Mouse (Mus musculus) neural tube, embryonic 11.5 days (tissue): ENCODE measurements around the gene Chrm4. TPM values are rescaled to one million over a fixed set of nuclear protein-coding genes. Genes with fewer than 3 reads are reported as not detected.

ENCODE experiments used
- ATAC-seq: fragments of 200-750 bp; cut with Nextera tagmentation; 2 replicates; pipeline ENCODE4 v1.8.0; 2017; ENCODE audit warnings: moderate number of reproducible peaks, mild to moderate bottlenecking, moderate TSS enrichment, moderate library complexity; ENCODE audit not compliant: insufficient read depth, low FRiP score, low TSS enrichment
- DNase-seq: peaks from one replicate; pipeline ENCODE4 v3.0.0-alpha.2; 2015; ENCODE audit warnings: low spot score
- H3K27ac ChIP-seq: fragments of 300-500 bp; sonication (generic); 2 replicates; pipeline ENCODE4 v1.5.1; 2014; ENCODE audit warnings: low read depth, mild to moderate bottlenecking, low read length
- H3K27me3 ChIP-seq: fragments of 300-500 bp; sonication (generic); 2 replicates; pipeline ENCODE4 v1.6.1; 2014; ENCODE audit warnings: mild to moderate bottlenecking, low read length, mixed read lengths; ENCODE audit not compliant: control insufficient read depth, insufficient read depth
- H3K36me3 ChIP-seq: fragments of 300-500 bp; sonication (generic); 2 replicates; pipeline ENCODE4 v1.6.1; 2014; ENCODE audit warnings: mild to moderate bottlenecking, low read length, moderate library complexity, mixed read lengths; ENCODE audit not compliant: control insufficient read depth, insufficient read depth
- H3K4me1 ChIP-seq: fragments of 300-500 bp; sonication (generic); 2 replicates; pipeline ENCODE4 v1.6.1; 2014; ENCODE audit warnings: low read length, mixed read lengths; ENCODE audit not compliant: control insufficient read depth, insufficient read depth
- H3K4me2 ChIP-seq: fragments of 300-500 bp; sonication (generic); 2 replicates; pipeline ENCODE4 v1.6.1; 2014; ENCODE audit warnings: low read depth, mild to moderate bottlenecking, moderate library complexity
- H3K4me3 ChIP-seq: fragments of 300-500 bp; sonication (generic); 2 replicates; pipeline ENCODE4 v1.5.1; 2014; ENCODE audit warnings: low read depth, low read length
- H3K9ac ChIP-seq: fragments of 300-500 bp; sonication (generic); 2 replicates; pipeline ENCODE4 v1.6.1; 2014; ENCODE audit warnings: mild to moderate bottlenecking, low read length
- H3K9me3 ChIP-seq: fragments of 300-500 bp; sonication (generic); 2 replicates; pipeline ENCODE4 v1.6.1; 2016; ENCODE audit warnings: low read length; ENCODE audit not compliant: control insufficient read depth
- WGBS: fragments of 180-500 bp; shearing (Covaris S2); extraction: QIAGEN DNeasy Blood & Tissue Kit; methylation state at CpG from one replicate; pipeline ENCODE4 v1.1.7; 2014; 5-methylcytosine and 5-hydroxymethylcytosine counted together
- polyA plus RNA-seq: library from polyadenylated mRNA; unstranded; fragments of >200 nt; fragmentation: Nextera tagmentation; extraction: Ambion mirVana; gene quantifications from 2 replicates; pipeline ENCODE4 v1.2.1, GENCODE M21; 2014

The Chrm4 gene
- polyA plus RNA-seq, 1 experiment from 2014 or later, result 0.53 TPM

DNA sequence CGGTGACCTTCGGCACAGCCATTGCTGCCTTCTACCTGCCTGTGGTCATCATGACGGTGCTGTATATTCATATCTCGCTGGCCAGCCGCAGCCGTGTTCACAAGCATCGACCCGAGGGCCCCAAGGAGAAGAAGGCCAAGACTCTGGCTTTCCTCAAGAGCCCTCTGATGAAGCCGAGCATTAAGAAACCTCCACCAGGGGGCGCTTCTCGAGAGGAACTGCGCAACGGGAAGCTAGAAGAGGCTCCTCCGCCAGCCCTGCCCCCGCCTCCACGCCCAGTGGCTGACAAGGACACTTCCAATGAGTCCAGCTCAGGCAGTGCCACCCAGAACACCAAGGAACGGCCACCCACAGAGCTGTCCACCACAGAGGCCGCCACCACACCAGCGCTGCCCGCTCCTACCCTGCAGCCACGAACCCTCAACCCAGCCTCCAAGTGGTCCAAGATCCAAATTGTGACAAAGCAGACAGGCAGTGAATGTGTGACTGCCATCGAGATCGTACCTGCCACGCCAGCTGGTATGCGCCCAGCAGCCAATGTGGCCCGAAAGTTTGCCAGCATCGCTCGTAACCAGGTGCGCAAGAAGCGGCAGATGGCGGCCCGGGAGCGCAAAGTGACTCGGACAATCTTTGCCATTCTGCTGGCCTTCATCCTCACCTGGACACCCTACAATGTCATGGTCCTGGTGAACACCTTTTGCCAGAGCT, 931 bp downstream of the Chrm4 start:
- Histone ChIP-seq H3K9ac (no peak overlapping the region), H3K4me3 (no peak overlapping the region; the same call in 1 of the 2 replicates), H3K27me3 (peaks cover 12% of the 10 kb centered on the region), H3K36me3 (no peaks in the 10 kb centered on the region; the same call in 1 of the 2 replicates), H3K9me3 (no peaks in the 10 kb centered on the region), H3K27ac (no peak overlapping the region), H3K4me1 (peaks cover 23% of the 10 kb centered on the region), H3K4me2 (no peak overlapping the region; the same call in 1 of the 2 replicates)
- peak; percentile 86 for DNase-seq
- ATAC-seq, result no peak
- 39% methylated on average over 34 of the region's 34 CpGs for WGBS

DNA sequence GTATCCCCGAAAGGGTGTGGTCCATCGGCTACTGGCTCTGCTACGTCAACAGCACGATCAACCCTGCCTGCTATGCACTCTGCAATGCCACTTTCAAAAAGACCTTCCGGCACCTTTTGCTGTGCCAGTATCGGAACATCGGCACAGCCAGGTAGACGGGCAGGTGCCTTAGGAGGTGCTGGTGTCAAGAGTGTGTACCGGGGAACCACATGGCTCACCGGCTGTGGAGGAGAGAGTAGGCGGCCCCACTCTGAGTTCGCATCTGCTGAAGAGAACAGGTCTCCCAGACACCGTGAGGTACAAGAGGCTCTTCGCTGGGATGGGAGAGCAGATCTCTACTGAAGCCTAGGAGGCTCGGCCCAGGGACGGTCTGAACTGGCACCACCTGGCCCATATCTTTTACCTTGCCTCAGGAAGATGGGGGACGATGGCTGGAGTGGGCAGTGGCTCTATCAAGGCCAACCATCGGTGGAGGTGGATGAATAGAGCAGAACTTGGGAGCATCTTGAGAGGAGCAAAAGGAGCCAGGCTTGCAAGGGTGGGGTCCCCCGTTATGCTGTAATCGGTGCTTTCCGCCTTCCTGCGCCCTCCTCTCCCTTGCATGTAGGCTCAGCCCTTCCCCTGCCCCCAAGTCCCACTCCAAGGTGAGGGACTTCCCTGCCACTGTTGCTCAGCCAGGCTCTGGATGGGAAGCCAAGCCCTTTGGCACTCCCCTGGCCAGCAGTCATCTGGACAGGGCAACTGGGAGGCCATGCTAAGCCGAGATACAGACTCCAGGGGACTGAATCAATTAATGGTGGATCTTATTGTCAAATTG, 1.7 kb downstream of the Chrm4 start:
- WGBS, result 66% methylated on average over 23 of the region's 23 CpGs
- Histone ChIP-seq H3K27me3 (peaks cover 4% of the 10 kb centered on the region), H3K4me3 (no peak overlapping the region; the same call in 1 of the 2 replicates), H3K9ac (no peak overlapping the region; the same call in 1 of the 2 replicates), H3K4me1 (peaks cover 28% of the 10 kb centered on the region), H3K9me3 (no peaks in the 10 kb centered on the region), H3K4me2 (no peak overlapping the region; the same call in 1 of the 2 replicates), H3K27ac (no peak overlapping the region), H3K36me3 (no peaks in the 10 kb centered on the region; the same call in 1 of the 2 replicates)
- ATAC-seq (no peak), DNase-seq (no peak)

DNA sequence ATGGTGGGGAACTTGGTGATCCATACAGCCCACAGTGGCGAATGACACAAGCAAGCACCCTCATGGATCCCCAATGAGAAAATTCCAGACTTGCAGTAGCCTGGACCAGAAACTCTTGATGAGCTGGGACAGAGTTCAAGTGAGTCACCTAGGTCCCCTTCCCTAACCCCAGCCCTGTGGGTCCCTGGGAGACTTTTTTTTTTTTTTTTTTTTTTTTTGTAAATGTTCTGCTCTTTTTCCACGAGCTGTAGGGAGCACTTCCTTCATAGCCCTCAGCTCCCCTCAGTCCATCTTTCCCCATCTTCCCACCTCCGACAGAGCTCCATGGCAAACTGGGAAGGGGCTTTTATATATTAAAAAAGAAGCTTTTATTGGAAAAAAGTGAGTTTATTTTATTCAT, 2.4 kb downstream of the Chrm4 start:
- H3K4me1 ChIP-seq, result peaks cover 34% of the 10 kb centered on the region

DNA sequence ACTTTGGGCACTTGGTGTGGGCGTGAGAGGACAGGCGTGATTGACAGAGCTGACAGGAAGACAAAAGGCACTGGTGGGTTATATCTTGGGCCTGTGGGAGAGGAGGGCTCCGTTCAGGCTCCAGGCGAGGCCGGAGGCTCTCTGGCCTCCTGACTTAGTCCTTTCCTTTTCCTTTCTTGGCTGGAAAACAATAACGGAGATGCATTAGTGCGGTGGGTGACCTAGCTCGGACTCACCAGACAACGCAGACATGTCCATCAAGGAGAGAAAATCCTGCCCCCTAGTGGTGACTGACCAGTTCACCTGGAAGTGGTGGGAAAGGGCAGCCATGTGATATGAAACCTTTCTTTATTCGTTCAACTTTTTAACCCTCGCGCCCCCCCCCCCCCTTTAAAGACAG, 2.9 kb downstream of the Chrm4 start:
- 8% methylated on average over 12 of the region's 12 CpGs for WGBS
- peak overlapping the region; percentile 66 for H3K4me2 ChIP-seq
- H3K27me3 ChIP-seq, result 0 out of 2 replicates have a peak, but pooled peaks cover 3% of the 10 kb centered on the region
- peak; percentile 84 for DNase-seq
- H3K4me1 ChIP-seq, result peaks cover 37% of the 10 kb centered on the region
- H3K4me3 ChIP-seq, result peak overlapping the region; percentile 79
- ATAC-seq, result no peak
- peak overlapping the region; percentile 99 for H3K9ac ChIP-seq
- H3K9me3 ChIP-seq, result no peaks in the 10 kb centered on the region
- no peaks in the 10 kb centered on the region; the same call in 1 of the 2 replicates for H3K36me3 ChIP-seq
- H3K27ac ChIP-seq, result peak overlapping the region; percentile 31; the same call in 1 of the 2 replicates

More for the DNA sequence above, 2.4 kb downstream of the Chrm4 start:
- ATAC-seq, result no peak
- no peak for DNase-seq
- no peaks in the 10 kb centered on the region for H3K9me3 ChIP-seq
- peak overlapping the region; percentile 66 for H3K4me2 ChIP-seq
- H3K27me3 ChIP-seq, result 0 out of 2 replicates have a peak, but pooled peaks cover 3% of the 10 kb centered on the region
- peak overlapping the region; percentile 79 for H3K4me3 ChIP-seq
- no peak overlapping the region; the same call in 1 of the 2 replicates for H3K27ac ChIP-seq
- peak overlapping the region; percentile 51; the same call in 1 of the 2 replicates for H3K9ac ChIP-seq
- 54% methylated on average over 3 of the region's 3 CpGs for WGBS
- no peaks in the 10 kb centered on the region; the same call in 1 of the 2 replicates for H3K36me3 ChIP-seq

DNA sequence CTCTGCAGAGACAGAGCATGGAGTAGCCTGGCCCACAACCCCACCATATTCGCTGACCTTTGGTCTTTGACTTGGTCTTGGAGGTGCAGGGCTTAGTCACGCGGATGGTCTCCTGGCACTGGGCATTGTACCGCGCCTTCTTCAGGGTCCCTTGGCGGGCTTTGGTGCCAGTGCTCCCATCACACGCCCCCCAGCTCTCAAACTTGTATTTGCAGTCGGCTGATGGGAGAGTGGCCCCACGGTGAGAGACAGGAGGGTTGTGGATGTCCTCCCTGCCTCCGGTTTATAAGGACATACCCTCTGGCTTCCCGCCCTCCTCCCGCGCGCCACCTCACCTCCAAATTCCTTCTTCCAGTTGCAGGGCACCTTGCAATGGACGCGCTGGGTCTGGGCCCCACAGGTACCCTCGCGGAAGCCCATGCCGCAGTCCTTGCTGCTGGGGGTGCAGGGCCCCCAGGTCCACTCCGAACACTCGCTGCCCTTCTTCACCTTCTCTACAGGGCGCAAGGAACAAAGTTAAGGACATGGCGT, 3.8 kb downstream of the Chrm4 start:
- H3K36me3 ChIP-seq, result peaks cover 3% of the 10 kb centered on the region; the same call in 1 of the 2 replicates
- WGBS, result under 1% methylated on average over 23 of the region's 23 CpGs
- ATAC-seq (no peak), DNase-seq (peak; percentile 61)
- H3K4me3 ChIP-seq, result peak overlapping the region; percentile 79
- peak overlapping the region; percentile 99 for H3K9ac ChIP-seq
- H3K27ac ChIP-seq, result peak overlapping the region; percentile 91
- no peaks in the 10 kb centered on the region for H3K27me3 ChIP-seq
- no peaks in the 10 kb centered on the region for H3K9me3 ChIP-seq
- peak overlapping the region; percentile 66 for H3K4me2 ChIP-seq
- peaks cover 37% of the 10 kb centered on the region for H3K4me1 ChIP-seq

DNA sequence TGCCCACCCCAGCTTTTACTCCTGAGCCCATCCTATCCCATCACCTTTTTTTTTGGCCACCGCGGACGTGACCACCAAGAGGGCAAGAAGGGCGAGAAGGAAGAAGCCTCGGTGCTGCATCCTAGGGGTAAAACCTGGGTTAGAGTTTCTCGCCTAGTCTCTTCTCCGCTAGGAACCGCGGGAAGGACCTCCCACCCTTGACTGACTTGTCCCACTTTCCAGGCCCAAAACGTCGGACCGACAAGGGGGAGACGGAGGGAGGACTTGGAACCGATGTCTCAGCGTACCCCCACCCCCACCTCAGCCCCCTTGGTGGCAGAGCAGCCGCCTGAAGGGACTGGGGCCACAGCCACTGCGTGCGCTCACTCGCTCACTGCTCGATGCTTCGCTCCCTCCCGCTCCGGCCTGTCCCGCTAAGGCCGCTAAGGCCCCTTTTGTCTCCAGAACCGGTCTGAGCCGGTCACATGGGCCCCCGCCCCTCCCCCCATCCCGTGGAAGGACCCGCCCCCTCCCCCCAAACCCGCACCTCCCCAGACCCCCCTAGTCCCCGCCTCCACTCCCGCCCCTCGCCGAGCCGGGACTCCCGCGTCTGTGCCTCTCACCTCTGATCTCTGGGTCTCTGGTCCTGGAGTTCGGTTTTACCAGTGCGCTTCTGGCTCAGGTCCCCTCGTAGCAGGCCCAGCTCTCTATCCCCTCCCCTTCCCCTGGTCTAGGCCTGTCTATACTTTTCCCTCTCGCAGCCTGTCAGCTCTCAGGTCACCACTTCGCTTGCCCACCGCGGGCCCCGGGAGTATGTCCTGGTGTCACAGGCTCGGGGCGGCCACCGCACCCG, 4.5 kb downstream of the Chrm4 start:
- H3K27me3 ChIP-seq, result no peaks in the 10 kb centered on the region
- H3K27ac ChIP-seq, result peak overlapping the region; percentile 91
- peak overlapping the region; percentile 66 for H3K4me2 ChIP-seq
- H3K9me3 ChIP-seq, result no peaks in the 10 kb centered on the region
- peaks cover 37% of the 10 kb centered on the region for H3K4me1 ChIP-seq
- peak; percentile 78 for ATAC-seq
- peaks cover 3% of the 10 kb centered on the region; the same call in 1 of the 2 replicates for H3K36me3 ChIP-seq
- peak overlapping the region; percentile 79 for H3K4me3 ChIP-seq
- peak; percentile 89 for DNase-seq
- under 1% methylated on average over 45 of the region's 50 CpGs for WGBS
- peak overlapping the region; percentile 99 for H3K9ac ChIP-seq

DNA sequence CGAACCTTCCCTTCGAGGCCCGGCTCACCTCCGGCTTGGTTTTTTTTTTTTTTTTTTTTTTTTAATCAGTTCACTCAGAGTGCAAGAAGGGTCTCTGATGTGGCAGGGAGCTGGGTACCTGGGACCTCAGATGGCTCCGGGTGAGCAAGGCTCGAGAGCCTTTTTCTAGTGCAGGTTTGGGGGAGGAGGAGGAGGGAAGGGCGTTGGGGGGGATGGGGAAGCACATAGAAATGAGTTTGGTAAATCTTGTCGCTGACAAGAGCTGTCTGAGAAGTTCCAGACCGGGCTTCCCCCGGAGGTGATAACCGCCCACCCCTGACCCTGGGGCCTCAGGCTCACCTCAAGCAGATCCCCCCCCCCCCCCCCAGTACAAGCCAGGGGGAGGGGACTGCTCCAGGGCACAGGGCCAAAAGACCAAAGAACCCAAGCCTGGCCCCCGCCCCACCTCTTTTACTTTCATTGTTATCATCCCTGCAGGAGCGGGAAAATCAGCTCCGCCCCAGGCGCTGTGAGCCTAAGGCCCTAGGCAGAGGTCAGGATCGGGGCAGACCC, 5.2 kb downstream of the Chrm4 start, which contains the start of gene Mdk:
Gene Mdk (minus strand): TSS at position 138 of the 552 bp plus-strand sequence.
- peaks cover 37% of the 10 kb centered on the region for H3K4me1 ChIP-seq
- H3K4me3 ChIP-seq, result peak within 1 kb of the TSS; percentile 79
- peak within 1 kb of the TSS; percentile 66 for H3K4me2 ChIP-seq
- H3K36me3 ChIP-seq, result peaks cover 6% of the 10 kb centered on the region
- ATAC-seq, result peak; percentile 16
- no peaks in the 10 kb centered on the region for H3K9me3 ChIP-seq
- DNase-seq, result peak; percentile 72
- H3K27me3 ChIP-seq, result no peaks in the 10 kb centered on the region
- peak within 1 kb of the TSS; percentile 91 for H3K27ac ChIP-seq
- WGBS, result 1% methylated on average over 14 of the region's 16 CpGs
- peak within 1 kb of the TSS; percentile 99 for H3K9ac ChIP-seq
